Mouse (Mus musculus) c-Kit-positive CD71-positive TER-119-positive erythroid progenitor cells, embryonic 14.5 days (primary cell): ENCODE results near the gene Vmn1r3.
"Not testable (repeated sequence)": the region's sequence is repeated elsewhere in the genome, so short reads cannot be mapped to it uniquely, and the experiment has no call there.

Experiments
- DNase-seq: peaks from one replicate; pipeline ENCODE4 v3.0.0-alpha.2; 2013; ENCODE audit warnings: low spot score

The Vmn1r3 gene

GRCm38 (mm10) chr4:3185258-3185657, at the start of gene Vmn1r3:
Gene Vmn1r3 (minus strand): TSS chr4:3185358.
- DNase-seq: not testable (repeated sequence)

- no peak for DNase-seq
Measured at GRCm38 (mm10) chr4:3232053-3232452, 46.9 kb upstream of the Vmn1r3 start.

DNA sequence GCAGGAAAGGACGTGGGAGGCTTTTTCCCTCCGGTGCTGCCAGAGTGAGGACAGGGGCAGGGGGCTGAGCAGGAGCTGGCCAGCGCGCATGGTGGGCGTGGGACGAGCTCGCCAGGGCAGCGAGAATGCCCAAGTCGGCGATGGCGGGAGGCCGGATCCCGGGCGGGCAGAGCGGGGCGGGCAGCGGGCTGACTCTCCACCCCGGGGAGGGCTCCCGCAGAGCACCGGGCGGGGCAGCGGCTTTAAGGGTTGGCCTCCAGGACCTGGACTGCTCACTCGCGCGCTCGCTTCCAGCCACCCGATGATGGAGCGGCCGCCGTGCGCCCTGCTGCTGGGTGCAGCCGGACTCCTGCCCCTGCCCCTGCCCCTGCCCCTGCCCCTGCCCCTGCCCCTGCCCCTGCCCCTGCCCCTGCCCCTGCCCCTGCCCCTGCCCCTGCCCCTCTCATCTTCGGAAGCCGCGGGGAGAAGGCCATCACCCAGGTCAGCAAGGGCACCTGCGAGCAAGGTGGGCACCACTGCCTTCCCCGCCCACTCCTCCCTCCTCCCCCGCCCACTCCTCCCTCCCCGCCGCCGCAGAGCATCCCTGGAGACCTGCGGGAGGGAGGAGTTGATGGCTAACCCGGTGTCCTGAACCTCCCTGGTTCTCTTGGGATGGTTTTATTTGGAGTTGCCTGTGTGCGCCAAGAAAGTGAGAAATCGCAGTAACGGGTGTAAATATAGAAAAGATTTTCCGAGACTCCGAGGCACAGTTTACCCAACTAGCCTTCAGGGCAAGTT, 45.9 kb upstream of the Vmn1r3 start:
- peak; percentile 51 for DNase-seq

- DNase-seq: no peak
Measured at GRCm38 (mm10) chr4:3229532-3229931, 44.4 kb upstream of the Vmn1r3 start.

DNA sequence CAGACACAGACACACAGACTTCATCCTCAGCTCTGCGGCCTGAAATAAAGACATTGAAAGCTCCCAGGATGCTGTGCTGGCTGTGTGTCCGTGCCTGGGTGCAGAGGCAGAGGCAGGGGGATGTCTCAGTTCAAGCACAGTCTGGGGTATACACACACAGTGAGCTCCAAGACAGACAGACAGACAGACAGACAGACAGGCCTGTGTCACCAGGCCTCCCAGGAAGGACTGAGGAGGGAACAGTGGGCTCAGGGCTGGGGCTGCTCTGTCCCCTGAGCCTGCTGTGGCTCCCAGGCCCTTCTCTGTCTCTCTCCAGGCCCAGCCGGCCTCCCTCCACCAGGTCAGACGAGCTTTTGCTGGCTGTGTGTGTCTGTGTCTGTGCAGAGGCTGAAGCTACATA, 43.3 kb upstream of the Vmn1r3 start:
- DNase-seq: no peak

DNA sequence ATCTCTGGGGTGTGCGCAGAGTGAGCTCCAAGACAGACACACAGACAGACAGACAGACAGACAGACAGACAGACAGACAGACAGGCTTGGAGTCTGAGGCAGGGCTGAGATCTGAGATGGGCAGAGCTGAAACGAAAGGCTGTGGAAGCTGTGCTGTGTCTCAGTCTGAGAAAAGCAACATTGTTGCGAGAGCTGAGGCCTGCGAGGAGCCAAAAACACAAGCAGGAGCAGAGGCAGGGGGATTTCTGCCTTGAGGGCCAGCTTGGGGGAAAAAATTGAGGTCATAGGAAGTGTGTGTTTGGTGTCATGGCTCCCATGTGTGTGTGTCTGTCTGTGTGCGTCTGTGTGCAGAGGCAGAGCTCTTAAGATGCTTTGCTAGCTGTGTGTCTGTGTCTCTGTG, 42.6 kb upstream of the Vmn1r3 start:
- no peak for DNase-seq

DNA sequence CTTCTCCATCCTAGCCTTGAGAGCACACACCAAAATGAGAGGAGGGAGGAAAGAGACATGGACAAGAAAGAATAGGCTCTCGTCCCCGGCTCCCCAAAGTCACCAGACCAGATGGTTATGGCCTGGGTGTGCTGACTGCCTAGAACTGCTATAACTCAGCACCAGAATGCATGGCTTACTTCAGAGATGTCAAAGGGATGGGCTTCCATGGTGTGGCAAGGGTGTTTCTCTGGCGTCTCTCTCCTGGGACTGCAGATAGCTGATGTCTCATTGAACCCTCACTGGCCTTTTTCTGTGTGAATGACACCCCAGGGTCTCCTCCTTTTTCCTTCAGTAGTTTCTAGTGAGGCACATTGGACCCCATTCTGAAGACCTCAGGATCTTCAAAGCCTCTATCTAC, 41.3 kb upstream of the Vmn1r3 start:
- DNase-seq: no peak

DNA sequence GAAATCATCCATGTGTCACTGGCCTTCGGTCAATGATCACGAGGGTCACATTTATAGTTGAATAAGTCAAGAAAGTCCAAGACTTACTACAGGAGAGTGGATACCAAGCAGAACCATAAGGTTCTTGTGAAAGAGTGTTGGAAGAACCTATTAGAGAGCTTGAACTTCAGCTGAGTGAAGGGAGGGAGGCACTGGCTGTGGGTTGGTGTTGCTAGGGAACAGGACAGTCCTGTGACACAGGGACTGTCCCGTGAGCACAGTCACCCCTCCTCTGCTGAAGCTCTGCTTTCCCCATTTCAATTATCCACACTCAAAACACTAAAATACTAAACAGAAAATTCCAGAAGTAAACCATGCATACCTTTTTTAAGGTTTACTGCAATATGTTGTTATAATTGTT, 40.3 kb upstream of the Vmn1r3 start:
- DNase-seq: not testable (repeated sequence)

GRCm38 (mm10) chr4:3224848-3225247, 39.7 kb upstream of the Vmn1r3 start:
- DNase-seq: not testable (repeated sequence)

- DNase-seq: not testable (repeated sequence)
Measured at GRCm38 (mm10) chr4:3223483-3224209, 38.5 kb upstream of the Vmn1r3 start.

DNA sequence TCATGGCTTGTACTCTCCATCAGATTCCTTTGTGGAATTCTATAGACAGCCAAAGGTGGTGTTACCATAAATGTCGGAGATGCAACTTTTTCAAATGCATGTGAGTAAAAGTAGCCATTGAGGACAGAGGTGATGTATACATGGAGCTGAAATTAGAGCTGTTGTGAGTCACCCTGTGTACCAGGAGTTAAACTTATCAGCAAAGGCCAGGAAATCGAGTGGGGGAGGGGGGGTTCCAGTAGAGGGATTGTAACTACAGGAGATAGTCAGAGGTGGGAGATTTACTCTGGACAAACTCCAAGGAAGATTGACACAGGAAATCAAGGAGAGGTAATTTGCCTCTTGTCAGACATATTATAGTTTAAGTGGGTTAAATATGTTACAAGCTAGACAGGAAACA, 31.2 kb upstream of the Vmn1r3 start:
- peak; percentile 51 for DNase-seq

DNA sequence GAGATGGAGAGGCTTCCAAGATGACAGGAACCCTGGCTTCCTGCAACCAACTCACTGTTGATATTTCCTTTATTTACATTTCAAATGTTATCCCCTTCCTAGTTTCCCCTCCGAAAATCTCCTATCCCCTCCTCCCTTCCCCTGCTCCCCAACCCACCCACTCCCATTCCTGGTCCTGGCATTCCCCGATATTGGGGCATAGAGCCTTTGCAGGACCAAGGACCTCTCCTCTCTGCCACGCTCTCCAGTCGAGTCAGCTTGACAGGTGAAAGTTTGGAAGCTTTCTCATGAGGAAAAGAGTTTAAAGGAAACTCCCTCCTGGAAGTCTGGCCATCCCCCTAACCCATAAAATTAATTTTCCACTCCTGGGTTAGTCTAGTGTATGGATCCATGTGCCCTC, 28.2 kb upstream of the Vmn1r3 start:
- DNase-seq: not testable (repeated sequence)

DNA sequence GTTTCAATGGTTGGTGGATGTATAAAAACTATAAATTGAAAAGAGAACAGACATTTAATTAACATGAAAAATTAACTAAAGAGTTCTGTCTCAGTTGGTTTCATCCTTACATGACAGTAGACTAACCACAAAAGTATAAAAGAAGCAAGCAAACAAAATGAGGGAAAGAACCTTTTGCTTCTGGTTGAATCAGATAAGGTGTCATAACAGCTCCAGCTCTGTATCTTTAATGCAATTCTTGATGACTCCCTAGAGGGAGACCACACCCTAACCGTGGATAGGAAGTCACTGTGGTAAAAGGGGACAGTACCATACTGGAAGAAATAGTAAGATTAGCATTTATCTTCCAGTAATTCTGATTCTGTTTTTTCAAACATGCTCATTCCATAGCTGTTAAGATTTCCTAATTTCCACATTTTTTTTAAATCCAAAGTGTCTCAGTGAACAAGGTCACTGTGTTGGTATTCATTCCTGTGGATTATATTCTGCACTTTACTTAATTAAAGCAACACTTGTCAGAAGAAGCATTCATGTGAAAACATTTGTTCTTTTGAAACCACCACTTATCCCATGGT, 24.6 kb upstream of the Vmn1r3 start:
- DNase-seq: not testable (repeated sequence)

DNA sequence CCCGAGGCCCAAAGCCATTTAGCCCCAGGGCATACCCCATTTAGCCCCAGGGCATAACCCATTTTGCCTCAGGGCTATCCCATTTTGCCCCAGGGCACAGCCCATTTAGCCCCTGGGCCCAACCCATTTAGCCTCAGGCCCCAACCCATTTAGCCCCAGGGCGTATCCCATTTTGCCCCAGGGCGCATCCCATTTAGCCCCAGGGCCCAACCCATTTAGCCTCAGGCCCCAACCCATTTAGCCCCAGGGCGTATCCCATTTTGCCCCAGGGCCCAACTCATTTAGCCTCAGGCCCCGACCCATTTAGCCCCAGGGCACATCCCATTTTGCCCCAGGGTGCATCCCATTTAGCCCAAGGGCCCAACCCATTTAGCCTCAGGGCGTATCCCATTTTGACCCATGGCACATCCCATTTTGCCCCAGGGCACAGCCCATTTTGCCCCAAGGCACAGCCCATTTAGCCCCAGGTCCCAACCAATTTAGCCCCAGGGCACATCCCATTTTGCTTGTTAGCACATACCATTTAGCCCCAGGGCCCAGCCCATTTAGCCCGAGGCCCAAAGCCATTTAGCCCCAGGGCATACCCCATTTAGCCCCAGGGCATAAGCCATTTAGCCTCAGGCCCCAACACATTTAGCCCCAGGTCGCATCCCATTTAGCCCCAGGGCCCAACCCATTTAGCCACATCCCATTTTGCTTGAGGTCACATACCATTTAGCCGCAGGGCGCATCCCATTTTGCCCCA, 8.2 kb downstream of the Vmn1r3 start:
- not testable (repeated sequence) for DNase-seq

GRCm38 (mm10) chr4:3176195-3176594, 9.0 kb downstream of the Vmn1r3 start:
- DNase-seq: not testable (repeated sequence)

GRCm38 (mm10) chr4:3175756-3176155, 9.4 kb downstream of the Vmn1r3 start:
- DNase-seq: not testable (repeated sequence)

- not testable (repeated sequence) for DNase-seq
Measured at GRCm38 (mm10) chr4:3174586-3174985, 10.6 kb downstream of the Vmn1r3 start.

DNA sequence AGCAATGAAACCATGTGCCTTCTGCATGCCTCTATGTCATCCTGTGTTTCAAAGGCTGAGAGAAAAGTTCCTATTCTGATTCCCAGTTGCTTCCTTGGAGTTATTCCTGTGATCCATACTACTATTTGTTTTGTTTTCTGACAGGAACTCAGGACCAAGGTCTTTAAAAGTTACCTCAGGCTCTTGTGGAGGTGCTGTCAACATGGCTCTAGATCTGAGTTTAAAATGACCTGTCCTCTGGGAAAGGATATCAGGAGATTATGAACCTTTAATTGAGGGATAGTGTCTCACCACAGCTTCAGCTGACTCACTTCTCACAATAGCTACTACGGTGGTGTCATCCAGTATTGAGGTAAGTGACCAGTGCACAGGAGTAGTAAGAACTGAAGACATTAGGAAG, 18.1 kb downstream of the Vmn1r3 start, which contains the start of gene Vmn1r2:
Gene Vmn1r2, plus strand, starts transcription at position 301 of the 400 bp plus-strand sequence.
- DNase-seq: not testable (repeated sequence)

- no peak for DNase-seq
Measured at GRCm38 (mm10) chr4:3165046-3165445, 20.1 kb downstream of the Vmn1r3 start.

GRCm38 (mm10) chr4:3164429-3164828, 20.7 kb downstream of the Vmn1r3 start:
- not testable (repeated sequence) for DNase-seq

DNA sequence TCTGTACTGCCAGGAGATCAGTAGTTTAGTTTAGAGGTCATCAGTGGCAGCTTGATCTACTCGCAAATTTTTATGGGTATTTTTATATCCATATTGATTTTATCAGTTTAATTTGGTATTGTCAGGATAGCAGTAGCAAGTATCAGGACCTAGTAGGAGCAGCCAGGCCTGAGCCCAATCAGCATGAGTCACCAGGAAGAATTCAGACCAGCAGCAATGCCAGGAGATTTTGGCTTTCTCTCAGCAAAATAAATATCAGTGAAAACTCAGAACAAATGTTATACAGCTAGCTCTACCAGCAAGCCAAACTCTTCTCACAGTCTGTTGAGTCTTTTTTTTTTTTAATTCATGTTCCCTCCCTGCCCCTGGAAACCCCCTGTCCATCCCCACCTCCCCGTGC, 31.8 kb downstream of the Vmn1r3 start:
- not testable (repeated sequence) for DNase-seq

DNA sequence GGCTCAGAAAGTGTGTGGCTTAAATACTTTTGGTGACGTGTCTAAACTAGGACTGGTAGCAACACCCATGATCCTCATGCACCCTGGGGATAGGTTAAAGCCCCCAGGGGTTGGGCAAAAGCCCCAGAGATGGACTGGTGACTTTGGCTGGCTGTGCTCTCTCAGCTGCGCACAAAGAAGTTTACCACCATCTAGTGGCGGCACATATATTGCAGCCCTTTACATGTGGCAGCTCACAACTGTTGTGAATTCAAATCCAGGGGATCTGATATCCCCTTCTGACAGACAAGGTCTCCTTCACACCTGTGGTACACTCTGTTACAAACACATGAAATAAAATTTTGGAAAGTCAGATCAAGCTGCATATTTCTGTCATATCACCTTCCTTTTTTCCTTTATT, 37.2 kb downstream of the Vmn1r3 start:
- not testable (repeated sequence) for DNase-seq
